Mouse (Mus musculus) CD4-positive naive resting alpha-beta T cell, adult 57 days (primary cell): ENCODE results near the gene Gnb1. TPM values are rescaled to one million over a fixed set of nuclear protein-coding genes. Genes with fewer than 3 reads are reported as not detected.

Experiments
- total RNA-seq: library from RNA; stranded (reverse); gene quantifications from one replicate; pipeline ENCODE4 v1.2.4, GENCODE M21; 2023

Gnb1 gene
- total RNA-seq, result 256 TPM

DNA sequence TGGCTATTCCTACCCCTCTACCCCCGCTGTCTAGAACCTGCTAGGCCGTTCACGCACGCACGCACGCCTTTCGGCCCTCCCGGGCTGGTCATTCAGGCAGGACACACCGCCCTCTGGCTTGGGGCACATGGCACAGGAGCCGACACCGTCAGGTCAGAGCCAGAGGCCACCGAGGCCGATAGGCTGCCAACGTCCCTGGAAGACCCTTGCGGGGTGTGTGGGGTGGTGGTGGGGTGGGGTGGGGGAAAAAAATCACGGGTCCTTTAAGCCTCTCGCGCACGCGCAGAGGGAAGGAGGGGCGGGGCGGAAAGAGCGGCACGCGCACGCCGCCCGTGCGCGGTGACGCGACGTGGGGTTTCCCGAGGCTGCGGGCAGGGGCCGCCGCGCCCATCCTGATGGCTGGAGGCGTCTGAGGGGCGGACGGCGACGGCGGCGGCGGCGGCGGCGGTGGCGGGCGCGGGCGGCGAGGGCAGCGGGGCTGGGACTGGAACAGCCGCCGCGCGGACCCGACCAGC is at the start of gene Gnb1:
Gene Gnb1, plus strand, starts transcription at position 372 of the 515 bp plus-strand sequence.

DNA sequence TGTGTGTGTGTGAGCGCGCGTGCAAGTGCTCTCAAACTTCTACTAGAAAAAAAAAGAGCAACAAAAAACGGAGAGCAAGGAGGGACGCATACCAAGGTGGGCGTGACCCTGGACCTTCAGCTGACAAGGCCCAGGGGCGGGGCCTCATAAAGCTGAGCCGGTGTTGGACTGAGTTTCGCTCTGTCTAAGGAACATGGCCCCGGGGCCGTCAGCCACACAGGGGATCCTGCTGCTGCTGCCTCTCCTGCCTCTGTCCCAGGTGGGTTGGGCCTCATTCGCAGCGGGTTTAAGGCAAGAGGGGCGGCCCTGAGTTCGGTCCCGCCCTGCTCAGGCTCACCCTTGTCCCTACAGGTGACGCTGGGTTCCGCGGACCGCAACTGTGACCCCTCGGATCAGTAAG is 22.2 kb upstream of the Gnb1 start, which contains the start of gene Tmem52:
Gene Tmem52, plus strand, starts transcription at position 163 of the 400 bp plus-strand sequence.

DNA sequence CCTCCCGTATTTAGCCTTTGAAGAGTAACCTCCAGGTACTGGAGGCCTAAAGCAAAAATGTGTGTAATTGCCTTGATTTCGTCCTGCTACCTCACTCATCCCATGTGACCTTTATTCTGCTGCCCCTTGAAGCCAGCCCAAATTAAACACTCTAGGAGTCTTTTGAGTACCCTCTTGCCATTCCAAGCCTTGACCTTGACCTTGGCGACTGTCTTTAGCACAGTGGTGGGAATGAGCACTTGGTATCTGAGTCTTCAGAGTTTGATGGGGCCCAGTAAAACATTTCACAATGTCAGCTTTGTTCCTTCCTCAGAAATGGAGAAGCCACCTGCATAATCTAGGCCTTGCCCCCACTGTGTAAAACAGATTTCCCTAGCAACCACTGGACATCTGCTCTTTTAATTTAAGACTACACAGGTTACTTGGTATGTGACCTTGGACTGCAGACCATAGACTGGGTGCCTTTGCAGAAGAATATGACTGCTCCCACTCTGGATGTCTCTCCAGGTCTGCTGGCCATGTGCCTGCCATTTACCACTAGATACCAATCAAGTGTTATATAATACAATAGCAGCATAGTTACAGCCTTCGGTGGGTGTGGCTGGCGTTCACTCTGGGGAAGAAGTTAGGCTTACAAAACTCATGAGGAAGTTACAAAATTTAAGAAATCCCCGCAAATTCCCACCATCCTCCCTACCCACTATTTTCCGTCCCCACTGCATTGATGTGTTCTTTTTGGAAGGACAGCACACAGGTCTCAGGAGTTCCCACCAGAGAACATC is 70.7 kb downstream of the Gnb1 start, which contains the start of gene Nadk:
Gene Nadk, plus strand, starts transcription at position 718 of the 782 bp plus-strand sequence.

DNA sequence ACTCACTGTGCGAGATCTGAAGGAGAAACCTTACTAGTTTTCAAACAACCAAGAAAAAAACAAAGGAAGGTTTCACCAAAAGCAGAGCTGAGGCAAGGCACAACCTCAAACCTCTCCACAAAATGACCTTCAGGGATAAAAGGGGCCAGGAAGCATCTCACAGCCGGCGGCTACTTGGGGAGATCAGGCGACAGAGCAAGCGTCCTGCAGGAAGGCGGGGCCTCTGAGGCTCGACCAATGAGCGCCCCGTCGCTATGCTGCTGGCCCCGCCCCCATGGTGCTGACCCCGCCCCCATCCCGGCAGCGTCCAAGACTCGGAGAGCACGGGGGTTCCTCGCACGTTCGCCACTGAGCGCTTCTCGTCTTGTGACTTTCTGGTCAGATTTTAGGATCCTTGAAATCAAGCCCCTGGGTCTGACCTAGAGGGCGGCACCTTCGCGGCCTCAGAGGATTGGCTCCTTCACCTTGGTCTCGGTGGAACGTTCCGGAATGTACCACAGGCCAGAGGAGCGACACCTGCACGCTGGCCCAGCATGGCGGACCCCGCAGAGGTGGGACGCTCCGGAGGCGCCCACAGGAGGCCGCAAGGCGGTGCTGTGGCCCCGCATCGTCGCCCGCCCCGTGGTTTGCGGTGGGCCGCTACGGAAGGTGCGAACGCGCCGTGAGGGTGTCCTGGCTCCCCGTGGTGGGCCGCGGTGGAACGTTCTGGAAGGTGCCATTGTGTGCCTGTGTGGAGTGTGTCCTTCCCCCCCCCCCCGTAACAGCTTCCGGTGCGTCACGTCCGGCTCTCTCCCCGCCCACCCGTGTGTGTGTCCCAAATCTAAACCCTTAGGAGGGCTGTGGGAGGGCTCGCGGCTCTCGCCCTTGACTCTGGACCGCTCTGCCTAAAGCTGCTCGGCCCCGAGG is 110.2 kb downstream of the Gnb1 start, which contains the start of gene Slc35e2:
Gene Slc35e2, plus strand, starts transcription at position 326 of the 906 bp plus-strand sequence.

Other genes starting within 250 kb of the Gnb1 start
- 55.4 TPM for gene Faap20, start 241.6 kb upstream of the Gnb1 start, total RNA-seq
- gene Prkcz, start 130.0 kb upstream of the Gnb1 start, total RNA-seq, result 18.2 TPM
- not detected for gene Gabrd, start 93.2 kb upstream of the Gnb1 start, total RNA-seq
- 1.1 TPM for gene Cfap74, start 82.2 kb upstream of the Gnb1 start, total RNA-seq
- gene Tmem52, start 22.2 kb upstream of the Gnb1 start, total RNA-seq, result not detected
- 54.8 TPM for gene Nadk, start 71.0 kb downstream of the Gnb1 start, total RNA-seq
- 32.4 TPM for gene Slc35e2, start 110.1 kb downstream of the Gnb1 start, total RNA-seq
- gene Cdk11b, start 133.5 kb downstream of the Gnb1 start, total RNA-seq, result 164 TPM
- not detected for gene Gm10563, start 154.0 kb downstream of the Gnb1 start, total RNA-seq
- 0.71 TPM for gene Mmp23, start 162.0 kb downstream of the Gnb1 start, total RNA-seq
- 47.1 TPM for gene Mib2, start 177.8 kb downstream of the Gnb1 start, total RNA-seq
- 10.1 TPM for gene Fndc10, start 203.0 kb downstream of the Gnb1 start, total RNA-seq
- gene Ssu72, start 213.4 kb downstream of the Gnb1 start, total RNA-seq, result 79.3 TPM
- 1.0 TPM for gene Tmem240, start 243.4 kb downstream of the Gnb1 start, total RNA-seq